Mouse (Mus musculus) stomach, embryonic 16.5 days (tissue): Measurements from ENCODE around the gene Idh3b. TPM values are rescaled to one million over a fixed set of nuclear protein-coding genes. Genes with fewer than 3 reads are reported as not detected.

Experiments
- ATAC-seq: fragments of 200-750 bp; cut with Nextera tagmentation; 2 replicates; pipeline ENCODE4 v1.8.0; 2017; ENCODE audit warnings: moderate number of reproducible peaks, moderate TSS enrichment; ENCODE audit not compliant: insufficient read depth, low FRiP score
- H3K27ac ChIP-seq: fragments of 300-500 bp; sonication (generic); 2 replicates; pipeline ENCODE4 v1.5.1; 2014; ENCODE audit warnings: low read length
- H3K27me3 ChIP-seq: fragments of 300-500 bp; sonication (generic); 2 replicates; pipeline ENCODE4 v1.6.1; 2014; ENCODE audit warnings: low read length, control low read depth, mixed read lengths; ENCODE audit not compliant: control insufficient read depth, insufficient read depth
- H3K36me3 ChIP-seq: fragments of 300-500 bp; sonication (generic); 2 replicates; pipeline ENCODE4 v1.6.1; 2014; ENCODE audit warnings: low read length; ENCODE audit not compliant: control insufficient read depth, insufficient read depth
- H3K4me1 ChIP-seq: fragments of 300-500 bp; sonication (generic); 2 replicates; pipeline ENCODE4 v1.6.1; 2014; ENCODE audit warnings: low read length, control low read depth, mixed read lengths; ENCODE audit not compliant: control insufficient read depth, insufficient read depth
- H3K4me2 ChIP-seq: fragments of 300-500 bp; sonication (generic); 2 replicates; pipeline ENCODE4 v1.6.1; 2014; ENCODE audit warnings: low read depth, low read length, mixed read lengths
- H3K4me3 ChIP-seq: fragments of 300-500 bp; sonication (generic); replicated peaks from 2 replicates; pipeline ENCODE4 v1.5.1; 2014; ENCODE audit warnings: mild to moderate bottlenecking, low read length
- H3K9ac ChIP-seq: fragments of 300-500 bp; sonication (generic); 2 replicates; pipeline ENCODE4 v1.6.1; 2014; ENCODE audit warnings: low read length
- H3K9me3 ChIP-seq: fragments of 300-500 bp; sonication (generic); replicated peaks from 2 replicates; pipeline ENCODE4 v1.6.1; 2016; ENCODE audit warnings: low read length, control low read depth; ENCODE audit not compliant: control insufficient read depth
- WGBS: fragments of 180-500 bp; shearing (Covaris S2); extraction: QIAGEN DNeasy Blood & Tissue Kit; methylation state at CpG from one replicate; pipeline ENCODE4 v1.1.7; 2014; 5-methylcytosine and 5-hydroxymethylcytosine counted together
- polyA plus RNA-seq: library from polyadenylated mRNA; unstranded; fragments of >200 nt; fragmentation: Nextera tagmentation; extraction: Ambion mirVana; gene quantifications from 2 replicates; pipeline ENCODE4 v1.2.1, GENCODE M21; 2015

The Idh3b gene
- polyA plus RNA-seq, 1 experiment from 2014 or later, result 185 TPM

DNA sequence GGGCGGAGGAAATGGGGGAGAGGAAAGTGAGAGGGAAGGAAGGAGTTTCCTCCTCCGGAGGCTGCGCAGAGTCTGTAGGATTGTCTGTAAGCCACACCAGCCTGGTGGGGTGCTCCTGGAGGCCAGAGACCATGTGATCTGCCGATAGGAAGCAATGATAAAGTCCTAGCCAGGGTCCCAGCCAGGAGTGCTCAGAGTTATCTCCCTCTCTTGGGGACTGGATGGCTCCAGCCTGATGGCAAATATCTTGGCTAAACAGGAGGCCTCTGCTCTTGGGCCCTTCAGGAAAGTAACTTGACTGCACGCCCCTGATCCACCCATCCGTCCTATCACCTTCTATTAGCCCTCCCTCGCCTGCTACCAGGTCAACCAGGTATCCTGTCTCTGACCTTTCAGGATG is 36.1 kb downstream of the Idh3b start:
- WGBS, result 66% methylated on average over 7 of the region's 7 CpGs
- Histone ChIP-seq H3K9me3 (0 out of 2 replicates have a peak, but pooled peaks cover 2% of the 10 kb centered on the region), H3K27ac (no peak overlapping the region), H3K27me3 (no peaks in the 10 kb centered on the region), H3K4me1 (no peaks in the 10 kb centered on the region), H3K4me2 (no peak overlapping the region), H3K36me3 (no peaks in the 10 kb centered on the region), H3K4me3 (no peak overlapping the region), H3K9ac (no peak overlapping the region)
- no peak for ATAC-seq

DNA sequence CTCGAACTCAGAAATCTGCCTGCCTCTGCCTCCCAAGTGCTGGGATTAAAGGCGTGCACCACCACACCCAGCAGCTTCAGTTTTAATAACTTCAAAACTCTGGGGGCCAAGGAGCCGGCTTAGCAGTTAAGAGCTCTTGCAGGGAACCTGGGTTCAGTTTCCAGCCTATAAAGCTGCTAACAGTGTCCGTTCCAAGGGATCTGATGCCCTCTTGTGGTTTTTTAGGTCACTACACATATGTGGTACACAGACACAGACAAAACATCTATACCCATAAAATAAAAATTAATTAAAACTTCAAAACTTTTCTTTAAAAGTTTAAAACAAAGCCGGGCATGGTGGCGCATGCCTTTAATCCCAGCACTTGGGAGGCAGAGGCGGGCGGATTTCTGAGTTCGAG is 37.4 kb downstream of the Idh3b start:
- H3K4me3 ChIP-seq, result no peak overlapping the region
- WGBS, result 43% methylated on average over 9 of the region's 9 CpGs
- no peak overlapping the region for H3K9ac ChIP-seq
- 0 out of 2 replicates have a peak, but pooled peaks cover 2% of the 10 kb centered on the region for H3K9me3 ChIP-seq
- no peaks in the 10 kb centered on the region for H3K4me1 ChIP-seq
- no peak for ATAC-seq
- H3K27ac ChIP-seq, result no peak overlapping the region
- no peak overlapping the region for H3K4me2 ChIP-seq
- no peaks in the 10 kb centered on the region for H3K36me3 ChIP-seq
- no peaks in the 10 kb centered on the region for H3K27me3 ChIP-seq

Other genes with a start within 250 kb of the Idh3b start
- not detected in 2 replicates for gene Tgm6, start 172.1 kb downstream of the Idh3b start, polyA plus RNA-seq
- 475 and 486 TPM in 2 replicates for gene Snrpb, start 105.1 kb downstream of the Idh3b start, polyA plus RNA-seq
- gene Tmc2, start 89.4 kb downstream of the Idh3b start, polyA plus RNA-seq, result not detected in 2 replicates
- gene Nop56, start 10.1 kb downstream of the Idh3b start, polyA plus RNA-seq, result 221 and 222 TPM in 2 replicates
- 1.4 and 2.1 TPM in 2 replicates for gene Ebf4, start 10.6 kb upstream of the Idh3b start, polyA plus RNA-seq
- 53.5 and 56.4 TPM in 2 replicates for gene Cpxm1, start 113.0 kb upstream of the Idh3b start, polyA plus RNA-seq
- not detected in 2 replicates for gene Gm28372, start 120.7 kb upstream of the Idh3b start, polyA plus RNA-seq
- not detected in 2 replicates for gene 1700020A23Rik, start 120.7 kb upstream of the Idh3b start, polyA plus RNA-seq
- gene Tmem239, start 121.9 kb upstream of the Idh3b start, polyA plus RNA-seq, result not detected in 2 replicates
- gene Vps16, start 139.8 kb upstream of the Idh3b start, polyA plus RNA-seq, result 83.2 and 93.8 TPM in 2 replicates
- gene Pced1a, start 140.2 kb upstream of the Idh3b start, polyA plus RNA-seq, result 16.1 and 16.4 TPM in 2 replicates
- 68.4 and 70.8 TPM in 2 replicates for gene Ptpra, start 165.7 kb upstream of the Idh3b start, polyA plus RNA-seq